Mouse (Mus musculus) megakaryocyte, embryonic 14.5 days (primary cell): ENCODE measurements around the gene Slc25a12.

Experiments
- FLI1 ChIP-seq: IDR thresholded peaks from 2 replicates; pipeline ENCODE4 v1.6.1; 2012; ENCODE audit warnings: low read length, inconsistent platforms, mixed read lengths
- GATA1 ChIP-seq: IDR thresholded peaks from 3 replicates; pipeline ENCODE4 v1.6.1; 2012; ENCODE audit warnings: mixed read lengths, low read length, inconsistent platforms, borderline replicate concordance

DNA sequence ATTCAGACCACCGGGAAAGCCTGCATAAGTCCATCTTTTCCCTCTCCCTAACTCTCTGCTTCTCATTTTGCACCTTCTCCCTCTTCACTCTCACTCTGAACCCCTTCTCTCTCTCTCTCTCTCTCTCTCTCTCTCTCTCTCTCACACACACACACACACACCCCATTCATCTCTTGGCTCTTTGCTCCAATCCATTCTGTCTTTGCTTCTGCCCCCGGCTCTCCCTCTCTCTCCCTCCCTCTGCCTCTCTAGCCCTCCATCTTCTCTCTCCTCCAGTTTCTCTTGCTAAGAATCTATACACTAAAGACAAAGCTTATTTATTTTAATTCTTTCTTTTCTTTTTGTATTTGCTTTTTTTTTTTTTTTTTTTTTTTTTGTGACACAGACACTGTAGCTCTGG, 57.8 kb downstream of the Slc25a12 start:
- TF ChIP-seq GATA1: no peak
- TF ChIP-seq FLI1: no peak
